Mouse (Mus musculus) MEL (cell line): ENCODE measurements around the gene Lig1. TPM values are rescaled to one million over a fixed set of nuclear protein-coding genes. Genes with fewer than 3 reads are reported as not detected.
A peak's percentile ranks its signal among the peaks of the same experiment; 100 is the strongest.

Experiments used
- DNase-seq: peaks from one replicate; pipeline ENCODE4 v3.0.0; 2011; ENCODE audit warnings: low read depth, low spot score
- H3K27ac ChIP-seq: 2 replicates; pipeline ENCODE4 v1.5.1; 2012; ENCODE audit warnings: low read depth, mild to moderate bottlenecking, control low read depth, low read length, moderate library complexity; ENCODE audit not compliant: control insufficient read depth
- H3K27me3 ChIP-seq, 2 experiments: fragments of 150-350 bp in 1 of 2; sonication (generic) in 1 of 2; 2 replicates each; pipeline ENCODE4 v1.6.1; 2012; ENCODE audit warnings: low read length in 2 of 2, mild to moderate bottlenecking in 2 of 2, improper control_type of control experiment in 1 of 2, moderate library complexity in 1 of 2; ENCODE audit not compliant: insufficient read depth in 2 of 2, control insufficient read depth in 1 of 2
- H3K36me3 ChIP-seq, 2 experiments: 2 replicates each; pipeline ENCODE4 v1.6.1; 2012 to 2014; ENCODE audit warnings: low read length in 2 of 2, improper control_type of control experiment in 1 of 2, inconsistent platforms in 1 of 2, mild to moderate bottlenecking in 1 of 2; ENCODE audit not compliant: insufficient read depth in 2 of 2, control insufficient read depth in 1 of 2
- H3K4me1 ChIP-seq, 2 experiments: fragments of 150-350 bp in 1 of 2; sonication (generic) in 1 of 2; 2 replicates each; pipeline ENCODE4 v1.6.1; 2012; ENCODE audit warnings: low read length in 2 of 2, improper control_type of control experiment in 1 of 2, mild to moderate bottlenecking in 1 of 2; ENCODE audit not compliant: insufficient read depth in 2 of 2, control insufficient read depth in 1 of 2
- H3K4me3 ChIP-seq, 2 experiments: fragments of 150-350 bp in 1 of 2; sonication (generic) in 1 of 2; 2 replicates each; pipeline ENCODE4 v1.5.1; 2012; ENCODE audit warnings: low read depth in 2 of 2, low read length in 2 of 2, mild to moderate bottlenecking in 2 of 2, moderate library complexity in 2 of 2, control low read depth in 1 of 2, improper control_type of control experiment in 1 of 2; ENCODE audit not compliant: control insufficient read depth in 1 of 2, insufficient read depth in 1 of 2
- H3K79me2 ChIP-seq: 2 replicates; pipeline ENCODE4 v1.6.1; 2012; ENCODE audit warnings: mild to moderate bottlenecking, low read length, moderate library complexity; ENCODE audit not compliant: control insufficient read depth, poor library complexity, insufficient read depth
- H3K9ac ChIP-seq: 2 replicates; pipeline ENCODE4 v1.6.1; 2012; ENCODE audit warnings: low read depth, mild to moderate bottlenecking, control low read depth, low read length, moderate library complexity; ENCODE audit not compliant: control insufficient read depth, poor library complexity, severe bottlenecking
- H3K9me3 ChIP-seq: fragments of 150-350 bp; sonication (generic); replicated peaks from 2 replicates; pipeline ENCODE4 v1.6.1; 2012; ENCODE audit warnings: mild to moderate bottlenecking, low read length, improper control_type of control experiment, moderate library complexity; ENCODE audit not compliant: insufficient read depth
- BHLHE40 ChIP-seq: IDR thresholded peaks from 2 replicates; pipeline ENCODE4 v1.6.1; 2012; ENCODE audit warnings: low read depth, mild to moderate bottlenecking, inconsistent platforms, low read length, improper control_type of control experiment, borderline replicate concordance
- CHD1 ChIP-seq: IDR thresholded peaks from 2 replicates; pipeline ENCODE4 v1.6.1; 2012; ENCODE audit warnings: low read depth, mild to moderate bottlenecking, inconsistent platforms, low read length, improper control_type of control experiment
- CHD2 ChIP-seq: IDR thresholded peaks from 2 replicates; pipeline ENCODE4 v1.6.1; 2011; ENCODE audit warnings: low read length, improper control_type of control experiment
- EP300 ChIP-seq, 2 experiments: IDR thresholded peaks; 2 replicates each; pipeline ENCODE4 v1.6.1; 2011; ENCODE audit warnings: improper control_type of control experiment in 2 of 2, low read length in 2 of 2, low read depth in 1 of 2, mild to moderate bottlenecking in 1 of 2
- ETS1 ChIP-seq: IDR thresholded peaks from 2 replicates; pipeline ENCODE4 v1.6.1; 2012; ENCODE audit warnings: low read depth, mild to moderate bottlenecking, inconsistent platforms, low read length, improper control_type of control experiment, moderate library complexity
- GATA1 ChIP-seq: IDR thresholded peaks from 2 replicates; pipeline ENCODE4 v1.6.1; 2011; ENCODE audit warnings: low read depth, low read length, improper control_type of control experiment
- HCFC1 ChIP-seq: IDR thresholded peaks from 2 replicates; pipeline ENCODE4 v1.6.1; 2012; ENCODE audit warnings: low read depth, mild to moderate bottlenecking, inconsistent platforms, low read length, improper control_type of control experiment, moderate library complexity
- KAT2A ChIP-seq: conservative IDR thresholded peaks from 2 replicates; pipeline ENCODE4 v1.6.1; 2012; ENCODE audit warnings: low read depth, low read length, improper control_type of control experiment, inconsistent platforms
- MAX ChIP-seq: IDR thresholded peaks from 2 replicates; pipeline ENCODE4 v1.6.1; 2011; ENCODE audit warnings: low read length, improper control_type of control experiment
- MXI1 ChIP-seq: IDR thresholded peaks from 2 replicates; pipeline ENCODE4 v1.6.1; 2011; ENCODE audit warnings: mild to moderate bottlenecking, low read depth, low read length, improper control_type of control experiment
- MYC ChIP-seq: IDR thresholded peaks from 2 replicates; pipeline ENCODE4 v1.6.1; 2011; ENCODE audit warnings: low read depth, mild to moderate bottlenecking, low read length, improper control_type of control experiment, moderate library complexity
- RAD21 ChIP-seq: IDR thresholded peaks from 2 replicates; pipeline ENCODE4 v1.6.1; 2011; ENCODE audit warnings: mild to moderate bottlenecking, low read depth, low read length, improper control_type of control experiment
- RCOR1 ChIP-seq: IDR thresholded peaks from 2 replicates; pipeline ENCODE4 v1.6.1; 2012; ENCODE audit warnings: low read depth, mild to moderate bottlenecking, inconsistent platforms, low read length, improper control_type of control experiment
- SIN3A ChIP-seq: IDR thresholded peaks from 2 replicates; pipeline ENCODE4 v1.6.1; 2012; ENCODE audit warnings: low read length, improper control_type of control experiment, inconsistent platforms
- TAL1 ChIP-seq: IDR thresholded peaks from 2 replicates; pipeline ENCODE4 v1.6.1; 2012; ENCODE audit warnings: mild to moderate bottlenecking, inconsistent platforms, low read length, moderate library complexity, mixed read lengths
- TBP ChIP-seq: IDR thresholded peaks from 2 replicates; pipeline ENCODE4 v1.8.0; 2011; ENCODE audit warnings: low read depth, low read length, improper control_type of control experiment
- TCF12 ChIP-seq: IDR thresholded peaks from 2 replicates; pipeline ENCODE4 v1.6.1; 2014; ENCODE audit warnings: low read depth, mild to moderate bottlenecking, inconsistent platforms, low read length, improper control_type of control experiment, moderate library complexity
- UBTF ChIP-seq: IDR thresholded peaks from 2 replicates; pipeline ENCODE4 v1.6.1; 2012; ENCODE audit warnings: low read depth, mild to moderate bottlenecking, inconsistent platforms, low read length, improper control_type of control experiment, moderate library complexity, borderline replicate concordance; ENCODE audit not compliant: insufficient read depth
- USF1 ChIP-seq: IDR thresholded peaks from 2 replicates; pipeline ENCODE4 v1.6.1; 2014; ENCODE audit warnings: low read depth, mild to moderate bottlenecking, inconsistent platforms, low read length, improper control_type of control experiment, moderate library complexity
- ZC3H11A ChIP-seq: IDR thresholded peaks from 2 replicates; pipeline ENCODE4 v1.6.1; 2012; ENCODE audit warnings: low read depth, mild to moderate bottlenecking, inconsistent platforms, low read length, improper control_type of control experiment
- polyA plus RNA-seq, 2 experiments: library from polyadenylated mRNA; stranded (reverse) in 1 of 2; unstranded in 1 of 2; fragments of >175 nt in 1 of 2; fragments of >200 nt in 1 of 2; gene quantifications; 2 replicates each; pipeline versions ENCODE4 v1.2.1 to v1.2.4; 2012; ENCODE audit warnings: low replicate concordance in 2 of 2, low read depth in 1 of 2; ENCODE audit not compliant: insufficient read length in 2 of 2, insufficient read depth in 1 of 2, missing spikeins in 1 of 2
- total RNA-seq: library from RNA; depleted of rRNA; stranded (reverse); fragments of 300-350 nt; gene quantifications from 2 replicates; pipeline ENCODE4 v1.2.3, GENCODE M21; 2012

The Lig1 gene
- total and polyA plus RNA-seq, 3 experiments, result 63.1 to 570 (median 187) TPM

- Histone ChIP-seq H3K36me3 (peaks cover 17 to 31% of the 10 kb centered on the region in 2 experiments), H3K79me2 (no peaks in the 10 kb centered on the region), H3K4me1 (peaks cover 5 to 30% of the 10 kb centered on the region in 2 experiments), H3K4me3 (no peak overlapping the region), H3K27me3 (no peaks in the 10 kb centered on the region), H3K9ac (no peak overlapping the region), H3K9me3 (no peaks in the 10 kb centered on the region), H3K27ac (no peak overlapping the region)
- TF ChIP-seq TBP, result no peak
- no peak for TF ChIP-seq KAT2A
- no peak for TF ChIP-seq MXI1
- no peak for TF ChIP-seq MAX
- TF ChIP-seq EP300 (IDR thresholded peaks at IDR 0.05; ENCODE audit: low read depth in 1 of 2, low read length in 2 of 2), result no peak
- TF ChIP-seq CHD1, result no peak
- no peak for TF ChIP-seq RCOR1
- no peak for TF ChIP-seq RAD21
- no peak for TF ChIP-seq USF1
- TF ChIP-seq BHLHE40, result no peak
- TF ChIP-seq HCFC1, result no peak
- no peak for TF ChIP-seq CHD2
- TF ChIP-seq SIN3A, result no peak
- TF ChIP-seq TAL1, result no peak
- TF ChIP-seq MYC, result no peak
- no peak for DNase-seq
Observed at GRCm38 (mm10) chr7:13298821-13299220, 21.7 kb downstream of the Lig1 start.

- DNase-seq, result no peak
- no peaks in the 10 kb centered on the region for H3K9me3 ChIP-seq
- no peak overlapping the region for H3K4me3 ChIP-seq
- H3K36me3 ChIP-seq, result peaks cover 15 to 24% of the 10 kb centered on the region in 2 experiments
- H3K9ac ChIP-seq, result no peak overlapping the region
- H3K27me3 ChIP-seq, result no peaks in the 10 kb centered on the region
- H3K4me1 ChIP-seq, result peaks cover 3 to 21% of the 10 kb centered on the region in 2 experiments; a peak in 3 of 4 replicates
- no peaks in the 10 kb centered on the region for H3K79me2 ChIP-seq
- H3K27ac ChIP-seq, result no peak overlapping the region
- TF ChIP-seq ZC3H11A (no peak), SIN3A (no peak), MXI1 (no peak)
- TF ChIP-seq, all 39 proteins: peak for 0
Observed at GRCm38 (mm10) chr7:13301643-13302042, 24.6 kb downstream of the Lig1 start.

GRCm38 (mm10) chr7:13302780-13303179, 25.7 kb downstream of the Lig1 start:
- peak; percentile 89 for DNase-seq
- H3K36me3 ChIP-seq, result peaks cover 12 to 24% of the 10 kb centered on the region in 2 experiments
- H3K27me3 ChIP-seq, result no peaks in the 10 kb centered on the region
- TF ChIP-seq UBTF, result no peak
- TF ChIP-seq TAL1, result peak; percentile 48
- 0 out of 2 replicates have a peak, but pooled peaks have one; percentile 4 for TF ChIP-seq GATA1
- TF ChIP-seq RCOR1, result peak; percentile 30; the same call in 1 of the 2 replicates
- TF ChIP-seq ETS1, result peak; percentile 87
- TF ChIP-seq USF1, result no peak
- TF ChIP-seq TCF12, result peak; percentile 51; the same call in 1 of the 2 replicates
- no peak for TF ChIP-seq TBP
- TF ChIP-seq EP300 (IDR thresholded peaks at IDR 0.05; ENCODE audit: low read depth in 1 of 2, low read length in 2 of 2), result peak; percentile 64 to 84
- no peak overlapping the region for H3K4me3 ChIP-seq
- no peaks in the 10 kb centered on the region for H3K79me2 ChIP-seq
- H3K27ac ChIP-seq, result peak overlapping the region; percentile 65
- H3K4me1 ChIP-seq, result peaks cover 3 to 21% of the 10 kb centered on the region in 2 experiments; a peak in 3 of 4 replicates
- no peak overlapping the region for H3K9ac ChIP-seq
- H3K9me3 ChIP-seq, result no peaks in the 10 kb centered on the region
